Mouse (Mus musculus): ENCODE data around the gene Mtmr11. TPM values are rescaled to one million over a fixed set of nuclear protein-coding genes. Genes with fewer than 3 reads are reported as not detected.
A peak's percentile ranks its signal among the peaks of the same experiment; 100 is the strongest.
"Not testable (repeated sequence)": the region's sequence is repeated elsewhere in the genome, so short reads cannot be mapped to it uniquely, and the experiment has no call there.

Gene Mtmr11
- total and polyA plus RNA-seq, 2 experiments from 2014 or later: 7.8 to 9.5 TPM

- no peaks in the 10 kb centered on the region for H3K9me3 ChIP-seq (ENCODE audit: low read length)
- TF ChIP-seq CTCF (IDR thresholded peaks at IDR 0.05; ENCODE audit: low read depth): peak; percentile 53
- peaks cover 34% of the 10 kb centered on the region for H3K36me3 ChIP-seq (ENCODE audit: insufficient read depth)
- ATAC-seq (no peak), DNase-seq (no peak)
- no peak overlapping the region for H3K4me3 ChIP-seq (ENCODE audit: low read depth, low read length)
- no peak overlapping the region for H3K4me2 ChIP-seq (ENCODE audit: low read depth)
- 94% methylated on average over 11 of the region's 11 CpGs for WGBS
- H3K4me1 ChIP-seq (ENCODE audit: insufficient read depth): peaks cover 4% of the 10 kb centered on the region
- H3K9ac ChIP-seq: no peak overlapping the region
- H3K27me3 ChIP-seq (ENCODE audit: insufficient read depth, low read length): no peaks in the 10 kb centered on the region
- H3K27ac ChIP-seq (ENCODE audit: low read depth, low read length): no peak overlapping the region
Observed at GRCm38 (mm10) chr3:96195616-96196313, 34.0 kb downstream of the Mtmr11 start.

- no peak for TF ChIP-seq CTCF (IDR thresholded peaks at IDR 0.05; ENCODE audit: low read depth)
- Histone ChIP-seq H3K4me3 (ENCODE audit: low read depth, low read length) (peak overlapping the region; percentile 56), H3K4me1 (ENCODE audit: insufficient read depth) (peaks cover 4% of the 10 kb centered on the region), H3K36me3 (ENCODE audit: insufficient read depth) (peaks cover 26% of the 10 kb centered on the region), H3K4me2 (ENCODE audit: low read depth) (peak overlapping the region; percentile 91), H3K27ac (ENCODE audit: low read depth, low read length) (peak overlapping the region; percentile 97), H3K27me3 (ENCODE audit: insufficient read depth, low read length) (no peaks in the 10 kb centered on the region), H3K9me3 (ENCODE audit: low read length) (no peaks in the 10 kb centered on the region), H3K9ac (peak overlapping the region; percentile 84)
- WGBS: 19% methylated on average over 27 of the region's 27 CpGs
- ATAC-seq: no peak
- peak; percentile 30 for DNase-seq
Observed at GRCm38 (mm10) chr3:96196437-96197128, 34.8 kb downstream of the Mtmr11 start.

GRCm38 (mm10) chr3:96197129-96197749 is 35.4 kb downstream of the Mtmr11 start:
- Histone ChIP-seq H3K27me3 (ENCODE audit: insufficient read depth, low read length) (no peaks in the 10 kb centered on the region), H3K27ac (ENCODE audit: low read depth, low read length) (peak overlapping the region; percentile 97), H3K36me3 (ENCODE audit: insufficient read depth) (peaks cover 24% of the 10 kb centered on the region), H3K9me3 (ENCODE audit: low read length) (no peaks in the 10 kb centered on the region), H3K9ac (peak overlapping the region; percentile 84), H3K4me1 (ENCODE audit: insufficient read depth) (peaks cover 4% of the 10 kb centered on the region), H3K4me2 (ENCODE audit: low read depth) (peak overlapping the region; percentile 91), H3K4me3 (ENCODE audit: low read depth, low read length) (peak overlapping the region; percentile 56)
- under 1% methylated on average over 50 of the region's 50 CpGs for WGBS
- DNase-seq (peak; percentile 96), ATAC-seq (peak; percentile 95)
- TF ChIP-seq CTCF (IDR thresholded peaks at IDR 0.05; ENCODE audit: low read depth): peak; percentile 50; the same call in 1 of the 2 replicates

- ATAC-seq (no peak), DNase-seq (no peak)
- peak overlapping the region; percentile 84 for H3K9ac ChIP-seq
- H3K27me3 ChIP-seq (ENCODE audit: insufficient read depth, low read length): no peaks in the 10 kb centered on the region
- H3K36me3 ChIP-seq (ENCODE audit: insufficient read depth): peaks cover 17% of the 10 kb centered on the region
- peak overlapping the region; percentile 91 for H3K4me2 ChIP-seq (ENCODE audit: low read depth)
- TF ChIP-seq CTCF (IDR thresholded peaks at IDR 0.05; ENCODE audit: low read depth): no peak
- 3% methylated on average over 6 of the region's 6 CpGs for WGBS
- H3K27ac ChIP-seq (ENCODE audit: low read depth, low read length): peak overlapping the region; percentile 97
- H3K9me3 ChIP-seq (ENCODE audit: low read length): no peaks in the 10 kb centered on the region
- H3K4me3 ChIP-seq (ENCODE audit: low read depth, low read length): peak overlapping the region; percentile 56
- H3K4me1 ChIP-seq (ENCODE audit: insufficient read depth): peaks cover 4% of the 10 kb centered on the region
Observed at GRCm38 (mm10) chr3:96198181-96198580, 36.4 kb downstream of the Mtmr11 start.

- not testable (repeated sequence) for H3K27me3 ChIP-seq (ENCODE audit: insufficient read depth, low read length); H3K9me3 ChIP-seq (ENCODE audit: low read length); H3K4me3 ChIP-seq (ENCODE audit: low read depth, low read length); H3K27ac ChIP-seq (ENCODE audit: low read depth, low read length); H3K4me1 ChIP-seq (ENCODE audit: insufficient read depth); H3K9ac ChIP-seq; ATAC-seq; DNase-seq
- WGBS: 32% methylated on average over 7 of the region's 8 CpGs
- Histone ChIP-seq H3K36me3 (ENCODE audit: insufficient read depth) (peaks cover 11% of the 10 kb centered on the region), H3K4me2 (ENCODE audit: low read depth) (peak overlapping the region; percentile 91)
Observed at GRCm38 (mm10) chr3:96198601-96199251, 36.9 kb downstream of the Mtmr11 start.

GRCm38 (mm10) chr3:96199731-96200130 is 37.9 kb downstream of the Mtmr11 start:
- TF ChIP-seq CTCF (IDR thresholded peaks at IDR 0.05; ENCODE audit: low read depth): no peak
- Histone ChIP-seq H3K27ac (ENCODE audit: low read depth, low read length) (no peak overlapping the region), H3K9me3 (ENCODE audit: low read length) (no peaks in the 10 kb centered on the region), H3K4me1 (ENCODE audit: insufficient read depth) (peaks cover 4% of the 10 kb centered on the region), H3K9ac (no peak overlapping the region), H3K4me3 (ENCODE audit: low read depth, low read length) (no peak overlapping the region), H3K27me3 (ENCODE audit: insufficient read depth, low read length) (no peaks in the 10 kb centered on the region), H3K4me2 (ENCODE audit: low read depth) (no peak overlapping the region), H3K36me3 (ENCODE audit: insufficient read depth) (0 out of 2 replicates have a peak, but pooled peaks cover 1% of the 10 kb centered on the region)
- no peak for ATAC-seq
- DNase-seq: no peak
- 70% methylated on average over 2 of the region's 2 CpGs for WGBS

Data from forebrain, postnatal 0 days (tissue).